In the genomic region with DNA sequence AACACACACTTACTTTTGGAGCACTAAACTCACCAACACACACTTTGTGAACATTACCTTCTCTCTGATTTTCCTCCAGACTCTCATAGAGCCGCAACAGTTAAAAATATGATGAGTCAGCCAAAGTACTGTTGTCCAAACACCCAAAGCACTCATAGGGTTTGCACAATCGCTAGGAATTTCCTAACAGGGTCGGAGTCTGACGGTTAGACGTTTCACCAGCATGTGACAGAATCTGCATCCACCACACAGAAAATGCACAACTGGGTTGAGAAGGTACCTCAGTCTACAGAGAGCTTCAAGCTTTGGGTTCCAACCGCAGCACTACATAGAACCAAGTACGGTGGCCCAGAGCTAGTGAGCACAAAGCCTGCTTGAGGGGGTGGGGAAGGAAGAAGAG, we compare ENCODE assay signal across 10 mouse cellular contexts.
DNase-seq lines count a peak whose midpoint lies in the region; ATAC-seq lines count a peak whose summit lies in the region.
"Had no signal": no experiment of that assay in that cellular context is flagged by ENCODE, and none has a peak within 500 bp of the region (broad histone marks: within the 10 kb centered on the region; RNA-seq: fewer than 3 reads in every experiment).

No protein-coding gene starts in this region.

- H3K36me3 ChIP-seq in intestine, embryonic 16.5 days (ENCODE audit: control insufficient read depth, insufficient read depth, low read length): no peaks in the 10 kb centered on the region
- H3K36me3 ChIP-seq: hindbrain, embryonic 15.5 days; limb, embryonic 15.5 days had no signal

- H3K9me3 ChIP-seq in intestine, embryonic 16.5 days (ENCODE audit: control insufficient read depth, low read length): no peaks in the 10 kb centered on the region
- H3K9me3 ChIP-seq: hindbrain, embryonic 15.5 days; limb, embryonic 15.5 days had no signal

- no peak overlapping the region for H3K4me2 ChIP-seq in intestine, embryonic 16.5 days (ENCODE audit: low read depth, low read length)
- H3K4me2 ChIP-seq: hindbrain, embryonic 15.5 days; limb, embryonic 15.5 days had no signal

- DNase-seq in 3134 (ENCODE audit: extremely low read depth, insufficient read length, low spot score) (peak; percentile 41), adipocyte (ENCODE audit: low spot score) (peak; percentile 89)
- peak; percentile 90 for DNase-seq in lung, postnatal 36 days
- no peak for DNase-seq in left cerebral cortex, postnatal 10 days (ENCODE audit: extremely low spot score in 1 of 2, low spot score in 2 of 2)
- no peak for DNase-seq in layer of hippocampus, adult 8-10 months (ENCODE audit: low spot score in 2 of 2)
- no peak for DNase-seq in testis, postnatal 14 days (ENCODE audit: low spot score)
- DNase-seq: right cerebral cortex, adult 18-20 months had no signal

- no peaks in the 10 kb centered on the region for H3K27me3 ChIP-seq in intestine, embryonic 16.5 days (replicated peaks; ENCODE audit: control insufficient read depth, insufficient read depth, low read length)
- H3K27me3 ChIP-seq: hindbrain, embryonic 15.5 days; limb, embryonic 15.5 days had no signal

- WGBS in intestine, embryonic 16.5 days: 73% methylated on average over 7 of the region's 7 CpGs

- 0 out of 2 replicates have a peak, but pooled peaks cover 7% of the 10 kb centered on the region for H3K4me1 ChIP-seq in intestine, embryonic 16.5 days (ENCODE audit: control insufficient read depth, insufficient read depth, low read length)
- H3K4me1 ChIP-seq: hindbrain, embryonic 15.5 days; limb, embryonic 15.5 days had no signal

- 0 out of 2 replicates have a peak, but pooled peaks have one; percentile 30 for ATAC-seq in intestine, embryonic 16.5 days

- intact Hi-C loops in left cerebral cortex, postnatal 10 days (cut with DNase I): no loop called here

- H3K4me3 ChIP-seq in intestine, embryonic 16.5 days (ENCODE audit: low read length): no peak overlapping the region
- H3K4me3 ChIP-seq: hindbrain, embryonic 15.5 days; limb, embryonic 15.5 days had no signal

- H3K27ac ChIP-seq in intestine, embryonic 16.5 days (ENCODE audit: low read length): no peak overlapping the region
- H3K27ac ChIP-seq: hindbrain, embryonic 15.5 days; limb, embryonic 15.5 days had no signal

- no peak overlapping the region for H3K9ac ChIP-seq in intestine, embryonic 16.5 days (ENCODE audit: low read depth, low read length)
- H3K9ac ChIP-seq: hindbrain, embryonic 15.5 days; limb, embryonic 15.5 days had no signal

Comparison
In these comparisons a context has a peak if more than half of its experiments do, and no peak if none do; other contexts are left out.
1. DNase-seq: peak in 3134 (single experiment), adipocyte (single experiment) and lung, postnatal 36 days (single experiment); none in left cerebral cortex, postnatal 10 days (0 of 2), layer of hippocampus, adult 8-10 months (0 of 2) and testis, postnatal 14 days (single experiment).